Mouse (Mus musculus) kidney, adult 8-10 months (tissue): ENCODE measurements around the gene Ren1.
A peak's percentile ranks its signal among the peaks of the same experiment; 100 is the strongest.

ENCODE experiments used
- DNase-seq, 2 experiments: peaks; one replicate each; pipeline ENCODE4 v3.0.0; 2022

The Ren1 gene

GRCm38 (mm10) chr1:133379254-133379985 lies 29.1 kb downstream of the Ren1 start:
- DNase-seq: no peak

- no peak for DNase-seq
Observed at GRCm38 (mm10) chr1:133379986-133380320, 29.6 kb downstream of the Ren1 start.

- DNase-seq: peak; percentile 58 to 78
Observed at GRCm38 (mm10) chr1:133380347-133381065, 30.2 kb downstream of the Ren1 start.

- no peak for DNase-seq
Observed at GRCm38 (mm10) chr1:133382008-133382407, 31.7 kb downstream of the Ren1 start.

GRCm38 (mm10) chr1:133382552-133383155 lies 32.3 kb downstream of the Ren1 start:
- DNase-seq: no peak

- no peak for DNase-seq
Observed at GRCm38 (mm10) chr1:133383157-133383783, 33.0 kb downstream of the Ren1 start.

GRCm38 (mm10) chr1:133385506-133385905 lies 35.2 kb downstream of the Ren1 start:
- peak; percentile 68 to 80 for DNase-seq

GRCm38 (mm10) chr1:133386209-133386608 lies 35.9 kb downstream of the Ren1 start:
- no peak for DNase-seq

- DNase-seq: no peak
Observed at GRCm38 (mm10) chr1:133387539-133388268, 37.4 kb downstream of the Ren1 start.

- no peak for DNase-seq
Observed at GRCm38 (mm10) chr1:133394702-133395101, 44.4 kb downstream of the Ren1 start.

- no peak for DNase-seq
Observed at GRCm38 (mm10) chr1:133396693-133397092, 46.4 kb downstream of the Ren1 start.

GRCm38 (mm10) chr1:133397094-133397482 lies 46.8 kb downstream of the Ren1 start:
- DNase-seq: no peak

- peak in 1 of 2 experiments; percentile 55 for DNase-seq
Observed at GRCm38 (mm10) chr1:133397483-133398237, 47.4 kb downstream of the Ren1 start.

- DNase-seq: no peak
Observed at GRCm38 (mm10) chr1:133400014-133400725, 49.9 kb downstream of the Ren1 start.

GRCm38 (mm10) chr1:133404005-133404404 lies 53.7 kb downstream of the Ren1 start:
- DNase-seq: no peak

GRCm38 (mm10) chr1:133406614-133407013 lies 56.3 kb downstream of the Ren1 start:
- DNase-seq: no peak

GRCm38 (mm10) chr1:133407436-133407835 lies 57.1 kb downstream of the Ren1 start:
- DNase-seq: peak in 1 of 2 experiments; percentile 14

GRCm38 (mm10) chr1:133408321-133408720 lies 58.0 kb downstream of the Ren1 start:
- no peak for DNase-seq

GRCm38 (mm10) chr1:133408880-133409516 lies 58.7 kb downstream of the Ren1 start:
- peak in 1 of 2 experiments; percentile 10 for DNase-seq

GRCm38 (mm10) chr1:133409786-133410185 lies 59.5 kb downstream of the Ren1 start:
- peak in 1 of 2 experiments; percentile 35 for DNase-seq
